Mouse (Mus musculus): ENCODE measurements around the gene Ttc23. TPM values are rescaled to one million over a fixed set of nuclear protein-coding genes. Genes with fewer than 3 reads are reported as not detected.

Ttc23 gene
- polyA plus RNA-seq, 1 experiment, result 8.8 TPM

DNA sequence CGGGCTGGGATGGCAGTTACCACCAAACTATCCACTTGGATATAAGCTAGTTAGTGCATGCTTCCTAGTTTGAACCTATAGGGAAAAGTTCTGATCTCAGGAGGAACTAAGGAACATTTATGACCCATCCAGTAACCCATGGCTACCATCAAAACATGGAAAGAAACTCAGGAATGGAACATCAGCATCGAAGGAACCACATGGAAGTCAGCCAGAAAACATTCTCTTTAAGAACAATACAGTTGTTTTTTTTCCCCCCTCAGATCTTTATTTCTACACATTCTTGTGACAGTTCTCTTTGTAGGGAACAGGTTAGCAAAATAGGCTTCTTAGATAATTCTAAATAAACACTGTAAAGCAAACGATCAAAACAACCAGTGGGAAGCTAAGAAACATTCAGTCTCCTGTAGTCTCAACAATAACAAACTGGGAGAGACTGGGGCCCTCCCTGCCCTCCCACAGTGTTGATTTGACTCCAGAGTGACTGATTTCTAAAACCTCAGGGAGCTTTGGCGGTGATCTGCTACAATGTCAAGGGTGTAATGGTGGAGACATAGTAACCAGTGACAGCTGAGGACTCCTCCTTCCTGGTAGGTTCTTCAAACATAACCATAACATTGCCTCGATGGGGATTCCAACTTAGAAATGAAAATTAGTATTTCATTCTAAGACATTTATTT, 83.4 kb downstream of the Ttc23 start:
- H3K27ac ChIP-seq (ENCODE audit: insufficient read depth, low read depth, low read length), result no peak overlapping the region
- H3K4me3 ChIP-seq (ENCODE audit: insufficient read depth, low read depth, low read length), result no peak overlapping the region
- no peak for DNase-seq
- no peaks in the 10 kb centered on the region; the same call in 1 of the 2 replicates for H3K36me3 ChIP-seq (ENCODE audit: control insufficient read depth, insufficient read depth, low read length)
- WGBS, result 59% methylated on average over 5 of the region's 5 CpGs
- H3K27me3 ChIP-seq (replicated peaks; ENCODE audit: control insufficient read depth, insufficient read depth, low read length), result no peaks in the 10 kb centered on the region
- TF ChIP-seq CTCF (conservative IDR thresholded peaks at IDR 0.05; ENCODE audit: insufficient read depth, insufficient read length, low read depth, low read length) (no peak), POLR2A (IDR thresholded peaks at IDR 0.05; ENCODE audit: low read depth, low read length) (no peak)
- H3K4me1 ChIP-seq (ENCODE audit: control insufficient read depth, insufficient read depth, low read length), result no peaks in the 10 kb centered on the region

DNA sequence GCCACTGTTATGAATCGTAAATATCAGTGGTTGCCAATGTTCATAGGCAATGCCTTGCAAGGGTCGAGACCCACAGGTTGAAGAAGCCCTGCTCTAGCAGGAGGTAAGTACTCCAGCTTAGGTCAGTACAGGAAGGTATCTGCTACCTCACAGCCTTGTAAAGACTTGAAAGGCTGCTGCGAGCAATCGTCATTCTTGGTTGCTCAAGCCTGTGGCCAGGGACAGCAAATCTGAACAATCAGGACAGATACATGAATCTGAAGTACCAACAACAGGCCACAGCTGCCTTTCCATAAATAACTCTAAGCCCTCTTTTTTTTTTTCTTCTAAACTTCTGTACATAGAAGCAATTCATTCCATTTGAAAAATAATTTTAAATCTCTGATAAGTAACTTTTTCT, 85.1 kb downstream of the Ttc23 start:
- Histone ChIP-seq H3K4me3 (ENCODE audit: insufficient read depth, low read depth, low read length) (no peak overlapping the region), H3K27ac (ENCODE audit: insufficient read depth, low read depth, low read length) (no peak overlapping the region), H3K27me3 (replicated peaks; ENCODE audit: control insufficient read depth, insufficient read depth, low read length) (no peaks in the 10 kb centered on the region), H3K4me1 (ENCODE audit: control insufficient read depth, insufficient read depth, low read length) (no peaks in the 10 kb centered on the region), H3K36me3 (ENCODE audit: control insufficient read depth, insufficient read depth, low read length) (no peaks in the 10 kb centered on the region; the same call in 1 of the 2 replicates)
- TF ChIP-seq POLR2A (IDR thresholded peaks at IDR 0.05; ENCODE audit: low read depth, low read length), result no peak
- no peak for TF ChIP-seq CTCF (conservative IDR thresholded peaks at IDR 0.05; ENCODE audit: insufficient read depth, insufficient read length, low read depth, low read length)
- 64% methylated on average over 4 of the region's 4 CpGs for WGBS
- DNase-seq, result no peak

DNA sequence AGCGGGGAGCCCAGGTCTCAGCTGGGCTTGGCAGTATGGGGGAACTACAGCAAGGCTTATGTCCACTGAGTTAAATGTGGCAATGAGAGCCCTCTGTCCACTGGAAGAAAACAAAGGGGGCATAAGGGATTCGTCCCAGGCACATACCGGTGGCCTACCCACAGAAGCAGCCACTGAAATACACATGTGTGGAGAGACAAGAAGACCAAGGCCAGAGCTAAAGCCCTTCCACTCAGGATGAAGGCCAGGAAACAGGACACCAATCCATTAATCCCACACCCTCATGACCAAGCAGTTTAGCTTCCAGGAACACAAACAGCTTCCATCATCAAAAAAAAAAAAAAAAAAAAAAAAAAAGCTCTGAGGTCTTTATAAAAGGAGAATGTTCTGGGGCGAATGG, 93.2 kb downstream of the Ttc23 start:
- H3K27me3 ChIP-seq (replicated peaks; ENCODE audit: control insufficient read depth, insufficient read depth, low read length), result no peaks in the 10 kb centered on the region
- DNase-seq, result peak; percentile 29
- no peaks in the 10 kb centered on the region for H3K36me3 ChIP-seq (ENCODE audit: control insufficient read depth, insufficient read depth, low read length)
- H3K27ac ChIP-seq (ENCODE audit: insufficient read depth, low read depth, low read length), result no peak overlapping the region
- WGBS, result 84% methylated on average over 4 of the region's 4 CpGs
- no peak overlapping the region for H3K4me3 ChIP-seq (ENCODE audit: insufficient read depth, low read depth, low read length)
- TF ChIP-seq CTCF (conservative IDR thresholded peaks at IDR 0.05; ENCODE audit: insufficient read depth, insufficient read length, low read depth, low read length) (no peak), POLR2A (IDR thresholded peaks at IDR 0.05; ENCODE audit: low read depth, low read length) (no peak)
- H3K4me1 ChIP-seq (ENCODE audit: control insufficient read depth, insufficient read depth, low read length), result no peaks in the 10 kb centered on the region

DNA sequence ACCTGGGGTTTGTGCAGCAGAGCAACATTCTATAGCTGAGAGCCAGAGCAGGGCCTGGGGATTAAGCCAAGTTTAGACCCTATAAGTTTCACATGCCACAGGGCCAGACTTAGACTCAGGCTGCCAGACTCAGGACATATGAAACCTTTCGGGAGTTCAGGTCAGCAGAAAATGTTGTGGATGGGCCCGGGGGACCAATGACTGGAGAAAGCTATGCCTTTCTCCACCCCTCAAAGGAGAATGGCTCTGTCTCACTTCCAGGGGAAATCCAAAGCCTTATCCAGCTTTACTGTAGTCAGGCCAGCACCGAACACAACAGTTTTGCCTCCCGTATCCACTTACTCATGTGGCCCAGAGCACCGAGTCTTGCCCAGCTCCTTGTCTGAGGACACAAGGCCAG, 93.6 kb downstream of the Ttc23 start:
- TF ChIP-seq POLR2A (IDR thresholded peaks at IDR 0.05; ENCODE audit: low read depth, low read length) (no peak), CTCF (conservative IDR thresholded peaks at IDR 0.05; ENCODE audit: insufficient read depth, insufficient read length, low read depth, low read length) (no peak)
- no peaks in the 10 kb centered on the region for H3K27me3 ChIP-seq (replicated peaks; ENCODE audit: control insufficient read depth, insufficient read depth, low read length)
- WGBS, result 65% methylated on average over 5 of the region's 5 CpGs
- no peaks in the 10 kb centered on the region for H3K36me3 ChIP-seq (ENCODE audit: control insufficient read depth, insufficient read depth, low read length)
- no peak overlapping the region for H3K27ac ChIP-seq (ENCODE audit: insufficient read depth, low read depth, low read length)
- no peaks in the 10 kb centered on the region for H3K4me1 ChIP-seq (ENCODE audit: control insufficient read depth, insufficient read depth, low read length)
- no peak for DNase-seq
- no peak overlapping the region for H3K4me3 ChIP-seq (ENCODE audit: insufficient read depth, low read depth, low read length)

DNA sequence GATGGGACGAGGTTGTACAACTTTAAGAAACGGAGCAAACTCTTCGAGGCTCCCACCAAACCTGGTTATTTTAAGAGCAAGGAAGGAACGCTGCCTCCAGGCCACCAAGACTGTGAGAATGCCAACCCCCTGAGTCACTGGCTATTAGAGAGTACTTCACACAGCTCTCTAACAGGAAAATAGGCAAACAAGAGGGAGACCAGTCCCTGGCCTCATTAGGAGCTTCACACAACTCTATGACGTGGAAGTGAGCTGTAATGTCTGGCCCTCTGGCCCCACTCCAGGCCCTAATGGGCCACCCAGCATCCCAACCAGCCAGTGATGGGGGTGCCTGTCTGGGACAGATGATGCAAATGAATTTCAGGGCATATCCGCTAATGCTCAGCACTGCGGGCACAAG, 94.5 kb downstream of the Ttc23 start:
- no peak overlapping the region for H3K4me3 ChIP-seq (ENCODE audit: insufficient read depth, low read depth, low read length)
- H3K27ac ChIP-seq (ENCODE audit: insufficient read depth, low read depth, low read length), result no peak overlapping the region
- TF ChIP-seq CTCF (conservative IDR thresholded peaks at IDR 0.05; ENCODE audit: insufficient read depth, insufficient read length, low read depth, low read length), result no peak
- TF ChIP-seq POLR2A (IDR thresholded peaks at IDR 0.05; ENCODE audit: low read depth, low read length), result no peak
- H3K27me3 ChIP-seq (replicated peaks; ENCODE audit: control insufficient read depth, insufficient read depth, low read length), result no peaks in the 10 kb centered on the region
- no peaks in the 10 kb centered on the region for H3K36me3 ChIP-seq (ENCODE audit: control insufficient read depth, insufficient read depth, low read length)
- DNase-seq, result no peak
- no peaks in the 10 kb centered on the region for H3K4me1 ChIP-seq (ENCODE audit: control insufficient read depth, insufficient read depth, low read length)
- WGBS, result 74% methylated on average over 7 of the region's 7 CpGs

DNA sequence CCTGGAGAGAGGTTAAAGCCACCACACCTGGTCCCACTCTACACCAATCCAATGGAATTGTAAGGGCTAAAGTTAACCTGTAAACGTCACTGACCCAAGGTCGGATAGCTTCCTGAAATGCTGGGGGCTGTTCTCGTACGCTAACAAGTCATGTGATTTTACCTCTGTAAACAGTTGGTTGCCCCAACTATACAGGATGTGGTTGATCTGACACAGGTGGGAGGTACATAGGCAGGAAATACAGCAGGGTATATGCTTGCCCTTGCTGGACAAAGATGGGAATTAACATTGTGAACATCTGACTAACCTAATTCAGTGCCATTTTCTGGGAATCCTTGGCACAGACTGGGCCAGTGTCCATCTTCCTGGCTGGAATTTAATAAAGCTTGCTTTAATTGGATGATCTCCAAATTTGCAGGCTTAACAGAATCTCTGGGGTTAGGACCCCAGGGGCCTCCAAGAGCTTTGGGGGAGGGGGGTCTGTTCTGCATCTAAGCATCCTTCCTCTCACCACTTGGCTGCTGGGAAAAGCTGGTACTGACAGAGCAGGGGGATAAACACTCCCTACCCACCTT, 100.6 kb downstream of the Ttc23 start:
- WGBS, result 81% methylated on average over 4 of the region's 4 CpGs
- H3K36me3 ChIP-seq (ENCODE audit: control insufficient read depth, insufficient read depth, low read length), result no peaks in the 10 kb centered on the region
- H3K27ac ChIP-seq (ENCODE audit: insufficient read depth, low read depth, low read length), result no peak overlapping the region
- no peaks in the 10 kb centered on the region for H3K27me3 ChIP-seq (replicated peaks; ENCODE audit: control insufficient read depth, insufficient read depth, low read length)
- no peak for DNase-seq
- H3K4me3 ChIP-seq (ENCODE audit: insufficient read depth, low read depth, low read length), result no peak overlapping the region
- no peaks in the 10 kb centered on the region for H3K4me1 ChIP-seq (ENCODE audit: control insufficient read depth, insufficient read depth, low read length)
- TF ChIP-seq POLR2A (IDR thresholded peaks at IDR 0.05; ENCODE audit: low read depth, low read length) (no peak), CTCF (conservative IDR thresholded peaks at IDR 0.05; ENCODE audit: insufficient read depth, insufficient read length, low read depth, low read length) (no peak)

DNA sequence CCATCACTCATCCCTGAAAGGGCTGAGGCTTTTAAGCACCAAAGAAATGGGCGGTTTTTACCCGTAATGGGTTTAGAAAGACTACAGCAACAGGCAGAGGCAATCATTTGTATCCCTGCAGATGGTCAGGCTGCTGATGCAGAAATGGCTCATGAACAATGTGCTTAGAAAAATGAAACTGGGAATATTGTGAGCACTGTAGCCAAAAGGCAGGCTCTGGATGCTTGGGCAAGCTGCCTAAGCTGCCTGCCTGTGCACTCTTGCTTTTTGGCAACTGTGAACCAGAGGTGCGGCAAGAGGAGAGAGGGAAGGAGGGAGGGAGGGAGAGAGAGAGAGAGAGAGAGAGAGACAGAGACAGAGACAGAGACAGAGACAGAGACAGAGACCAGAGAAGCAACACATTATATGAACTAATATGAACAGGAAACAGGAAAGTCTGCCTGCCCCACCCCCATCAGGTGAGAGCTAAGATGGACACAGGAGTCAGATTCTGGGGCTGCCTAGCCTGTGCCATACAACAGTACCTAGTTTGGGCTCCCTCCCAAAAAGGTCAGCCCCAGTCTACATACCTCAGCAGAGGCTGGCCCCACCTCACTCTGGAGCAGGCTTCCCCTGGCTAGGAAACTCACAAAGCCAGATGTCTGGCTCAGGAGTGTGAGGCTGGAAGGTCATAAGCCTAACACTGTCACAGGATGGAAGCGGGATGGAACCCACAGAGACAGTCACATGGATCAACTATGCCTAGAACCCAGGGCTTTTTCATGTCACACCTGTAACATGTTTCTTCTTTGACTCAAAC, 102.4 kb downstream of the Ttc23 start:
- H3K27me3 ChIP-seq (replicated peaks; ENCODE audit: control insufficient read depth, insufficient read depth, low read length), result no peaks in the 10 kb centered on the region
- no peaks in the 10 kb centered on the region for H3K36me3 ChIP-seq (ENCODE audit: control insufficient read depth, insufficient read depth, low read length)
- 81% methylated on average over 4 of the region's 4 CpGs for WGBS
- no peaks in the 10 kb centered on the region for H3K4me1 ChIP-seq (ENCODE audit: control insufficient read depth, insufficient read depth, low read length)
- TF ChIP-seq POLR2A (IDR thresholded peaks at IDR 0.05; ENCODE audit: low read depth, low read length) (no peak), CTCF (conservative IDR thresholded peaks at IDR 0.05; ENCODE audit: insufficient read depth, insufficient read length, low read depth, low read length) (no peak)
- no peak for DNase-seq
- no peak overlapping the region for H3K4me3 ChIP-seq (ENCODE audit: insufficient read depth, low read depth, low read length)
- no peak overlapping the region for H3K27ac ChIP-seq (ENCODE audit: insufficient read depth, low read depth, low read length)
